Mouse (Mus musculus): Measurements from ENCODE around the gene Gm26602. TPM values are rescaled to one million over a fixed set of nuclear protein-coding genes. Genes with fewer than 3 reads are reported as not detected.

Gm26602 gene
- 33.6 TPM in 1 of 2 replicates, not detected in the other for polyA plus RNA-seq (2015; fragmentation: Nextera tagmentation; extraction: Ambion mirVana)

- 94% methylated on average over 4 of the region's 4 CpGs for WGBS
- peak within 1 kb of the TSS; percentile 46 for H3K4me2 ChIP-seq
- peak within 1 kb of the TSS; percentile 41 for H3K9ac ChIP-seq
- H3K27me3 ChIP-seq, result no peaks in the 10 kb centered on the region
- peak within 1 kb of the TSS; percentile 82; the same call in 1 of the 2 replicates for H3K27ac ChIP-seq
- peaks cover 31% of the 10 kb centered on the region for H3K4me1 ChIP-seq
- no peak for ATAC-seq
- peaks cover 38% of the 10 kb centered on the region for H3K36me3 ChIP-seq (ENCODE audit: poor library complexity, severe bottlenecking)
- H3K4me3 ChIP-seq, result no peak within 1 kb of the TSS
- no peaks in the 10 kb centered on the region for H3K9me3 ChIP-seq (replicated peaks)
Measured at GRCm38 (mm10) chr10:79910556-79910955, at the start of gene Gm26602. Gene Gm26602 (plus strand): TSS chr10:79910856.

- H3K4me2 ChIP-seq, result no peak overlapping the region
- H3K4me3 ChIP-seq, result no peak overlapping the region
- H3K27me3 ChIP-seq, result no peaks in the 10 kb centered on the region
- no peaks in the 10 kb centered on the region for H3K9me3 ChIP-seq (replicated peaks)
- ATAC-seq, result no peak
- peaks cover 49% of the 10 kb centered on the region for H3K4me1 ChIP-seq
- H3K36me3 ChIP-seq (ENCODE audit: poor library complexity, severe bottlenecking), result peaks cover 100% of the 10 kb centered on the region
- WGBS, result 81% methylated on average over 25 of the region's 25 CpGs
- peak overlapping the region; percentile 44; the same call in 1 of the 2 replicates for H3K27ac ChIP-seq
- H3K9ac ChIP-seq, result no peak overlapping the region
Measured at GRCm38 (mm10) chr10:79861230-79862048, 49.2 kb upstream of the Gm26602 start.

GRCm38 (mm10) chr10:79862049-79862788, 48.4 kb upstream of the Gm26602 start:
- peaks cover 100% of the 10 kb centered on the region for H3K36me3 ChIP-seq (ENCODE audit: poor library complexity, severe bottlenecking)
- H3K4me2 ChIP-seq, result no peak overlapping the region
- ATAC-seq, result no peak
- no peak overlapping the region for H3K27ac ChIP-seq
- H3K9me3 ChIP-seq (replicated peaks), result no peaks in the 10 kb centered on the region
- no peak overlapping the region for H3K4me3 ChIP-seq
- H3K4me1 ChIP-seq, result peaks cover 43% of the 10 kb centered on the region
- no peak overlapping the region for H3K9ac ChIP-seq
- 82% methylated on average over 23 of the region's 23 CpGs for WGBS
- H3K27me3 ChIP-seq, result no peaks in the 10 kb centered on the region

- Histone ChIP-seq H3K4me3 (no peak overlapping the region), H3K9me3 (replicated peaks) (no peaks in the 10 kb centered on the region), H3K27me3 (no peaks in the 10 kb centered on the region), H3K27ac (no peak overlapping the region), H3K4me2 (no peak overlapping the region), H3K9ac (no peak overlapping the region), H3K36me3 (ENCODE audit: poor library complexity, severe bottlenecking) (peaks cover 97% of the 10 kb centered on the region), H3K4me1 (peaks cover 39% of the 10 kb centered on the region)
- no peak for ATAC-seq
- 84% methylated on average over 10 of the region's 10 CpGs for WGBS
Measured at GRCm38 (mm10) chr10:79862925-79863324, 47.7 kb upstream of the Gm26602 start.

- Histone ChIP-seq H3K4me3 (0 out of 2 replicates have a peak overlapping the region, but pooled peaks have one; percentile 2), H3K9me3 (replicated peaks) (no peaks in the 10 kb centered on the region), H3K4me2 (no peak overlapping the region; the same call in 1 of the 2 replicates), H3K27me3 (no peaks in the 10 kb centered on the region), H3K36me3 (ENCODE audit: poor library complexity, severe bottlenecking) (peaks cover 86% of the 10 kb centered on the region), H3K4me1 (peaks cover 30% of the 10 kb centered on the region), H3K27ac (peak overlapping the region; percentile 57), H3K9ac (no peak overlapping the region)
- peak; percentile 9 for ATAC-seq
- WGBS, result 57% methylated on average over 10 of the region's 10 CpGs
Measured at GRCm38 (mm10) chr10:79864351-79865188, 46.1 kb upstream of the Gm26602 start.

GRCm38 (mm10) chr10:79865189-79865601, 45.5 kb upstream of the Gm26602 start:
- Histone ChIP-seq H3K4me2 (no peak overlapping the region; the same call in 1 of the 2 replicates), H3K27ac (peak overlapping the region; percentile 57; the same call in 1 of the 2 replicates), H3K27me3 (no peaks in the 10 kb centered on the region), H3K9me3 (replicated peaks) (no peaks in the 10 kb centered on the region), H3K9ac (no peak overlapping the region), H3K4me1 (peaks cover 28% of the 10 kb centered on the region), H3K36me3 (ENCODE audit: poor library complexity, severe bottlenecking) (peaks cover 86% of the 10 kb centered on the region), H3K4me3 (0 out of 2 replicates have a peak overlapping the region, but pooled peaks have one; percentile 2)
- peak; percentile 23 for ATAC-seq
- 67% methylated on average over 12 of the region's 12 CpGs for WGBS

GRCm38 (mm10) chr10:79865801-79866295, 44.8 kb upstream of the Gm26602 start:
- no peak; the same call in 1 of the 2 replicates for ATAC-seq
- Histone ChIP-seq H3K36me3 (ENCODE audit: poor library complexity, severe bottlenecking) (peaks cover 83% of the 10 kb centered on the region), H3K4me1 (peaks cover 28% of the 10 kb centered on the region), H3K4me2 (no peak overlapping the region), H3K27me3 (no peaks in the 10 kb centered on the region), H3K9me3 (replicated peaks) (no peaks in the 10 kb centered on the region), H3K9ac (no peak overlapping the region), H3K4me3 (no peak overlapping the region), H3K27ac (peak overlapping the region; percentile 57)
- WGBS, result 79% methylated on average over 19 of the region's 19 CpGs

GRCm38 (mm10) chr10:79866601-79867000, 44.1 kb upstream of the Gm26602 start:
- peaks cover 35% of the 10 kb centered on the region for H3K4me1 ChIP-seq
- no peak overlapping the region for H3K4me3 ChIP-seq
- 87% methylated on average over 11 of the region's 11 CpGs for WGBS
- H3K36me3 ChIP-seq (ENCODE audit: poor library complexity, severe bottlenecking), result peaks cover 83% of the 10 kb centered on the region
- no peak overlapping the region for H3K9ac ChIP-seq
- no peaks in the 10 kb centered on the region for H3K27me3 ChIP-seq
- no peak overlapping the region for H3K27ac ChIP-seq
- H3K4me2 ChIP-seq, result no peak overlapping the region
- ATAC-seq, result no peak
- no peaks in the 10 kb centered on the region for H3K9me3 ChIP-seq (replicated peaks)

GRCm38 (mm10) chr10:79871845-79872244, 38.8 kb upstream of the Gm26602 start:
- 82% methylated on average over 8 of the region's 8 CpGs for WGBS

GRCm38 (mm10) chr10:79872862-79873261, 37.8 kb upstream of the Gm26602 start:
- Histone ChIP-seq H3K27me3 (0 out of 2 replicates have a peak, but pooled peaks cover 6% of the 10 kb centered on the region), H3K4me2 (peak overlapping the region; percentile 78), H3K9me3 (replicated peaks) (no peaks in the 10 kb centered on the region), H3K4me3 (peak overlapping the region; percentile 74), H3K4me1 (peaks cover 45% of the 10 kb centered on the region), H3K36me3 (ENCODE audit: poor library complexity, severe bottlenecking) (peaks cover 27% of the 10 kb centered on the region), H3K27ac (peak overlapping the region; percentile 94), H3K9ac (peak overlapping the region; percentile 94)
- WGBS, result 44% methylated on average over 3 of the region's 3 CpGs
- ATAC-seq, result no peak

More at GRCm38 (mm10) chr10:79871845-79872244, 38.8 kb upstream of the Gm26602 start:
- Histone ChIP-seq H3K36me3 (ENCODE audit: poor library complexity, severe bottlenecking) (peaks cover 35% of the 10 kb centered on the region), H3K4me1 (peaks cover 50% of the 10 kb centered on the region), H3K9me3 (replicated peaks) (no peaks in the 10 kb centered on the region), H3K27me3 (no peaks in the 10 kb centered on the region), H3K9ac (no peak overlapping the region), H3K27ac (no peak overlapping the region; the same call in 1 of the 2 replicates), H3K4me2 (peak overlapping the region; percentile 78), H3K4me3 (peak overlapping the region; percentile 74)
- ATAC-seq, result no peak

GRCm38 (mm10) chr10:79873313-79873712, 37.3 kb upstream of the Gm26602 start:
- WGBS, result 1% methylated on average over 6 of the region's 6 CpGs
- peak; percentile 15; the same call in 1 of the 2 replicates for ATAC-seq
- Histone ChIP-seq H3K27ac (peak overlapping the region; percentile 94), H3K36me3 (ENCODE audit: poor library complexity, severe bottlenecking) (peaks cover 27% of the 10 kb centered on the region), H3K9ac (peak overlapping the region; percentile 94), H3K27me3 (0 out of 2 replicates have a peak, but pooled peaks cover 6% of the 10 kb centered on the region), H3K4me3 (peak overlapping the region; percentile 74), H3K4me2 (peak overlapping the region; percentile 78), H3K9me3 (replicated peaks) (no peaks in the 10 kb centered on the region), H3K4me1 (peaks cover 45% of the 10 kb centered on the region)
